Mouse (Mus musculus) activated CD4-positive, CD25-positive, alpha-beta regulatory T cell, adult 4 months (primary cell): Measurements from ENCODE around the gene Ubald1. TPM values are rescaled to one million over a fixed set of nuclear protein-coding genes. Genes with fewer than 3 reads are reported as not detected.
A peak's percentile ranks its signal among the peaks of the same experiment; 100 is the strongest.

Experiments
- ATAC-seq: one replicate; pipeline ENCODE4 v1.8.0; 2017
- polyA plus RNA-seq, 2 experiments: library from polyadenylated mRNA; unstranded; fragments of 100-300 nt; shearing (Covaris generic); gene quantifications; one replicate each; pipeline ENCODE4 v1.2.1; 2017

Ubald1 gene
- polyA plus RNA-seq, 2 experiments from 2014 or later: 26.7 to 26.8 TPM

DNA sequence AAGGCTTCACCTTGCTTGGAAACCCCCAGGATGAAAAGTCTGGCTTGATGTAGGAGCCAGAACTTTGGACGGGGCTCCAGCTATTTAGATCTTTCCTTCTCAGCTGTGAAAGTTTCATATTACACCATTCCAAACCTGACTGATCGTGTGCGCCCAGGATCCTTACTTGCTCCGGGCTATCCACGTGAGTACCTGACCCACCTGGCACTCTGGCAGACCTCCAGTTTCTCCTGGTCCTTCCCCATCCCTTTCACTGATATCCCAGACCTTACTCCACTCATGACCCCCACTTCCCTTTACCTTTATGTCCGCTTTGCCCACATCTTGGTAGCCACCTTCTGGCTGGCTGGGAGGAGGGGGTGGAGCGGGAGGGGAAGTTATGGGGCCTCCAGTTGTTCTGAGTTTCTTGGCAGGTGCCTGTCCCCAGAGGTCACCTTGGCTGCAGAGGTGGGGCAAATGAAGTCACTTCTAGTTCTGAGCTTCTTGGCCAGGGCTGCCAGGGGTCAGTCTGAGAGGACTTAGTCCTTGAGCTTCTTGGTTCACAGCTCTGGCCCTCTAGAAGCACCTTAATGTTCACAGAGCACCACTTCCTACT, 13.9 kb downstream of the Ubald1 start:
- ATAC-seq: no peak

DNA sequence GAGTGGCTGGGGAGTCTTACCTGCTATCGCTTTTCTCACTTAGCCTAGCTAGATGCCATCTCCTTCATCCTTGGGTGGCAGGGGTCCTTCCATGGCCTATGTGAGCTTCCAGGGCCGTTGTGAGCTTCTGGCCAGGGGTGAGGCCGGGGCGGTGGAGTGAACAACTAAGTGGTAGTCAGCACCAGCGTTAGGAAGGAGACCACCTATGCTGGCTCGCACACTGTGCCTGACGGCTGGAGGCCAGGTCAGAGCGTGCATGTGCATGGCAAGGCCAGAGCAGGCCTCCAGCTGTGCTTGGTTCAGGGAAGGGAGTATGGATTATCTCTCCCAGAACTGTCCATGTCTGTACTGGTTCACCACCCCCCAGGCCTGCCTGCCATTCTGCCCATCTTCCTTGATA, 16.4 kb downstream of the Ubald1 start:
- no peak for ATAC-seq

DNA sequence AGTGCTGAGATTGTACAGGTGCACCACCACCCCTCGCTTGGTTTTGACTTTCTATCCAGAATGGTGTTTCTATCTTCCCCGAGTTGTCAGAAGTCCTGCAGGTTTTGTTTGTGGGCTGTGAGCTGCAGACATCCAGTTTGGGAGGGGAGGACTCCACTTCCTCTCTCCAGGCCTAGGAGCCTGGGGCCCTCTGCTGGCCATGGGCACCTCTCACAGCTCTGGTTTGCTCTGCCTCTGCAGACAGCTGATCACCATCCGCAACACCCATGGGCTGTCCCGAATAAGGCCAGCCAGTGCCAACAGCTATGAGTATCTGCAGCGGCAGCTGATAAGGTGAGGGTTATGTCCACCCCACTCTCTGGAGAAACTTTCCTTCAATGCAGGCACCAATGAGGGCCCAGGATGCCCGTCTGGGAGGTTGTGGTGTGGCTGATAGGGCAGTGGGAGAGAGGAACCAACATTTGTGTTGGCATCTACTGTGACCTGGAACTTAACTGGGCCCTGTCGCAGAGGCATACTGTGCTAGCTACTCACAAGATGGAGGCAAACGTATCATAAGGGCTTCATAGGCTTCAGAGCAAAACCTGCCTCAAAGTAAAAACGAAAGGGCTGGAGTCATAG, 17.1 kb downstream of the Ubald1 start:
- ATAC-seq: peak; percentile 82

DNA sequence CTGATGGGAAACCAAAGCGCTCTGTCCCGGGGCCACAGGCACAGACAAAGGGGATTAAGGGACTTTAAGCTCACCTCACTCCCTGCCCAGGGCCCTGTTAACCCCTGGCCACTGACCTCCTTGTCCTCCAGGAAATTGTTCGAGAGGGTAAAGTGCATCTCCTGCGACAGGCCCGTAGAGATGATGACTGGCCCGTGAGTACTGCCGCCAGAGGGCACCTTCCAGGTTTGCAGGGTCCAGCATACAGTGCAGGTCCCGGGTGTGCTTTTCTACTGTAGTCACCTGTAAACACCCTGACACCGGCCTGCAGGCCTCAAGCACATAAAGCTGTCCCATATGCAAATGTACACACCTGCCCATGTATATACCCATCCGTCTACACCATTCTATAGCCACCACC, 18.7 kb downstream of the Ubald1 start:
- no peak for ATAC-seq

DNA sequence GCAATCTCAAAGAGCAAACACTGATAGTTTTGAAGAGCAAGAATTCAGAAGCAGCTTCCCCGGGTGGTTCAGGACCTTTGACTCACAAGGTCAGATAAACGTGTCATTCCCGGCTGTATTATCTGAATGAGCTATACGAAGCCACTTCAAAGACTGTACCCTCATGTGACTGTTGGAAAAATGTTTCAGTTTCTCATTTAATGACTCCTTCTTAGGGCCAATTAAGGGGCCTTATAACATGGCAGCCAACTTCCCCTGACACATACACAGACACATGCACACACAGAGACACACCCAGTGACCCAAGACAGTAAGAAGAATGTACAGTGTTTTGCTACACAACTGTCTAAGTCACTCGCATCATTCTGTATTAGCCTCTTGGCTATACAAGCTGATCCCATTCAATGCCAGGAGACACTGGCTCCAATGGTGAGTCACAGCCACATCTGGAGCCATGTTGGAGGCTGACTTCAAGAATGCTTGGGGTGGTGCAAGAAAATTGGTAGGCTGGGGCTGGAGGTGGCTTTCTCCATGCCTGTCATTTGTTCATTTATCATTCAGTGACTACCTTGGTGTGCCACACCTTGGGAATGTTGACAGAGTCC, 25.0 kb downstream of the Ubald1 start:
- ATAC-seq: no peak

DNA sequence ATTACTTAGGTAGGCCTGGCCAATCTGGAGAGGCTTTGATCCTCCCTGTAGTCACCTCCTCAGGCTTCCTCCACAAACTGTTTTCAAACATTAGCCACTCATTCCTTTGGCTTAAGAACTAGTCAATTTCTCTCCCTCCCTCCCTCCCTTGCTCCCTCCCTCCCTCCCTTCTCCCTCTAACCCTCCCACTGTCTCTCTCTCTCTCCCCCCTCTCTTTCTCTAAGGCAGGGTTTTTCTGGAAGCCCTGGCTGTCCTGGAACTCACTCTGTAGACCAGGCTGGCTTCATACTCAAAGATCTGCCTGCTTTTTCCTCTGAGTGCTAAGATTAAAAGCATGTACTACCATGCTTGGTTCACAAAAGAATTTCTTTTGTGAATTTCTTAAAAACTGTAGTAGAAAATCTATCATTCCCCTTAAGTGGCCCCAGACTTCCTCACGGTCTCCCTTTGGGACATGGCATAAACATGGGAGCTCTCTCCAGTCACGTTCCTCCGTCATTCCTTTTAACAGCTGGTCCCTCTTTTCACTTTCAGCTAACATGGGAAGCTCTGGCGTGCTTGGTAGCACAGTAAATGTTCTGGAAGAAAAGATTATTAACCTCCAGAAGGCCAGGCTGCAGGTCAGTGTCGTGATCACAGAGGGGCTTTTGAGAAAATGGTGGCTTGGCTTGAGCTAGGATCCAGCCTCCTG, 29.0 kb downstream of the Ubald1 start:
- ATAC-seq: no peak

DNA sequence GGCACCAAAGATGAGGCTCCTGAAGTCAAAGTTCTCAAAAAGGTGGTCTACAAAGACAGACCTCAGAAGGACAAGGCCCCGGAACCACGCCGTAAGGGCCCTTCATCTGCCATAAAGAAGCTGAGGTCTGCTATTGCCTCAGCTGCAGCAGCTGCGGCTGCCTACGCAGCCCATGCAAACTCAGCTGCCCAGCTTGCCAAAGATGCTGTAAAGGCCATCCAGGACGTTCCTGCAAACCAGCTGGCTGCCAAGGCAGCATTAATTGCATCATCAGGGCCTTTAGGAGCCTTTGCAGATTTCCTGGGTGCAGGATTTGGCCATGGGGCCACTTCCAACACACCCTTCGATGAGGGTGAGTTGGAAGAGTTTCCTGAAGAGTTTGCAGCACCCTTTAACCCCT, 29.8 kb downstream of the Ubald1 start:
- no peak for ATAC-seq

DNA sequence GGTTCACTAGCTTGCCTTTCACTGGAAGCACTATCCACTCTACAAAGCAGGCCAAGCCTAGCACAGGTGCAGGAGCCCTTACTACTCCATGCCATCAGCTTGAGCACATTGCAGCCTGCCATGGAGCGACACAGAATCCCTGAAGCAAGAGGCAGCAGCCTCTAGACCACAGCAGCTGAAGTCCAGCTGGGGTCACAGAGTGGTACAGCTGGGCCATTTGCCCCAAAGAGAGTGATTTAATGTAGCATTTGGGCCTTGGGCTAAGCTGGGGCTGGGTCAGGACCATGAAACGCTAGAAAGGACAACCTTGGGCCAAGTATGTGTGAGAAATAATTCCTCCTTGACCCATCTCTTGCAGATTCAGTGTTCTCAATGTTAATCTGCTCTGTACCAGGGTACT, 32.0 kb downstream of the Ubald1 start:
- ATAC-seq: no peak

DNA sequence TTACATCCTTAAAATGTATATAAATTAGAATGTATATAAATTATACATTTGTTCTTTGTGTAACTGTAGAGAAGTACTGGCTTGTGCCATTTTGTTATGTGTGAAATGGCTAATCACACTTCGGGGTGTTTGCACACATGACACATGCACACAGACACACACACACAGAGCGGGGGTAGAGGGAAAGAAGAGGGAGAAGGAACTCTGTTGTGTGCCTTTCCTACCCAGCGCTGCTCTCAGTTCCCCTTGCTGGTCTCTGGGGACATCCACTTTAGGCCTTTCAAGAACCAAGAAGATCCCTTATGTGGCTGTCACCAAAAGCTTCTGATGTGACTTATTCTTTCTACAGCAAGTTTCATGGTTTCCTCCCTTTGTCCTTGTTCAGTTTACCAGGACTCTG, 33.1 kb downstream of the Ubald1 start:
- no peak for ATAC-seq

DNA sequence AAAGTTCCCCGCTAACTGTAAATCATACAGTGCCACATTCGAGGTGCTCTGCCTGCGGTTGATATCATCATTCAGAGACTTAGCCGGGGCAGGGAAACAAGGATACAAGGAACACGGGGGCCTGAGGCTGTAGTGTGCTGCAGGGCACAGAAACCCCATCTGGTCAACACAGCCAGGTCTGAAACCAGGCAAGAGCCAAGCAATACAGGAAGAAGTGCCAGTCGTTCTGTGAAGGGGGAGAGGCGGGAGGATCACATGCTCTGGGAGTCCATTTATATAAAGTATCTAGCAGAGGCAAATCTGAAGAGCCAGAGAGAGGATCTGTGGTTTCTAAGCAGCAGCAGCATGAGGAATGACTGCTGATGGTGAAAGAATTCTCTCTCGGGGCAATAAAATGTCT, 39.9 kb downstream of the Ubald1 start:
- ATAC-seq: no peak

DNA sequence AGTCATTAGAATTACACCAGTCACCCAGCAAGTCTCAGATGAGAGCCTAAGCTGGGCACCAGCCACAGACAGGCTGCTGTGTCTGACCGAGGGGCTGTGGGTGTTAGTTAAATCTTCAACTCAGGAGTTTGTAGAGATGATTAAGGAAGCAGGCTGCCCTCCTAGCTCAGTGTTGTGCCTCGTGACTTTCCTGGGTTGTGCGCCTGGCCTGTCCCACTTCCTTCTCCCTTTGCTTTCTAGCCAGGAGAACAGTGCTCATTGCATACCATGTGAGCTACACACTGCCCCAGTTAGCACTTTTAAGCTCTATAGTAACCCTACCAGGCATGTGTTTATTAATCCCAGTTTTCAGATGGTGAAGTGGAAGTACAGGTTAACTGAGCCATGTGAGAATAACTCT, 40.6 kb downstream of the Ubald1 start:
- no peak for ATAC-seq

DNA sequence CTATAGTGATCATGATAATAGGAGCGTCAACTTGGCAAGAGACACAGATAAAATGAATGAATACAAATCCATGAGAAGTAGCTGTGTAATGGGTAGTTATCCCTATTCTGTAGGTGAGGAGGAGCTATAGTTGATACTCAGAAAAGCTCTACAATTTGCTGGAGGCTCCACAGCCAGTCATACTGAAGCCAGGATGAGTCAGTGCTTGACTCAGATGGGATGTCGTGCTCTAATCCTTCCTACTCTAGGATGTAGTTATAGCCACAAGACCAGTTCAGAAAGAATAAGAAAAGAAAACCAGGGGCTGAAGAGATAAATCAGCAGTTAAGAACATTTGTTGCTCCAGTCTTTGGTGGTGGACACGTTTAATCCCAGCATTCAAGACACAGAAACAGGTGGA, 42.5 kb downstream of the Ubald1 start:
- no peak for ATAC-seq

DNA sequence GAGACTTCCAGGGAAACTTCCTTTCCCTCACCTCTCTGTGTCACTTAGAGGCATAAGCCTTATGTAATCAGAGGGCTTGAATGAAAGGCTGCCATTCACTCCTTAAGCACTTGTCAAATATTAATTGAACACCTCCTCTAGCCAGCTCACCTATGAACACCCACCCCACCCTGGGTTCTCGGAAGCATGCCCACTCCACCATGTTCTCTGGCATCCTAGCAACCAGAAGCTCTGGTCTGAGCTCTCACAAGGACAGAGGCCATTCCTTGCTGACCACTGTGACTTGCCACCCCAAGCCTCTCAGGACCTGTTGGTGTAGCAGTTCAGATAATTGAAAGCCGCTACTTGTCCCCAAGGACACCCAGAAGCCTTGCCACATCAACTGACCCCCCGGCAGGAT, 44.9 kb downstream of the Ubald1 start, which contains the start of gene 4930562C15Rik:
TSS of gene 4930562C15Rik (plus strand) at position 226 of the 400 bp plus-strand sequence.
- ATAC-seq: no peak

DNA sequence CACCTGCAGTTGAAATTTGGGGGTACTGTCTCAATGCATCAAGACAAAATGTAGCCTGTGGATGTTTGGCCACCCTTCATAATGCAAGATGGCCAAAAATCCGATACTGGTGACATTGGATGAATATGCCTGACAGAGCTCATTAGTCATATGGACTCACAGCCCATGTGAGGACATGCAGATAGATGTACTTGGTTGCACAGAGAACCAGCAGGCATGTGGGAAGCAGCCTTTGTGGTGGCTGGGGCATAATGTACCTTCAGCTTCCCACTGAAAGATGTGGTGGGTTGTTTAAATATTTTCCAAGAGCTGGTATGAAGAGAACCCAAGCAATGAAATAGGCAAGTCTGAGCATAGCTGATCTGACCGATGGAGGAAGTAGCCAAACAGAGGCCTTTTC, 46.3 kb downstream of the Ubald1 start:
- ATAC-seq: no peak

DNA sequence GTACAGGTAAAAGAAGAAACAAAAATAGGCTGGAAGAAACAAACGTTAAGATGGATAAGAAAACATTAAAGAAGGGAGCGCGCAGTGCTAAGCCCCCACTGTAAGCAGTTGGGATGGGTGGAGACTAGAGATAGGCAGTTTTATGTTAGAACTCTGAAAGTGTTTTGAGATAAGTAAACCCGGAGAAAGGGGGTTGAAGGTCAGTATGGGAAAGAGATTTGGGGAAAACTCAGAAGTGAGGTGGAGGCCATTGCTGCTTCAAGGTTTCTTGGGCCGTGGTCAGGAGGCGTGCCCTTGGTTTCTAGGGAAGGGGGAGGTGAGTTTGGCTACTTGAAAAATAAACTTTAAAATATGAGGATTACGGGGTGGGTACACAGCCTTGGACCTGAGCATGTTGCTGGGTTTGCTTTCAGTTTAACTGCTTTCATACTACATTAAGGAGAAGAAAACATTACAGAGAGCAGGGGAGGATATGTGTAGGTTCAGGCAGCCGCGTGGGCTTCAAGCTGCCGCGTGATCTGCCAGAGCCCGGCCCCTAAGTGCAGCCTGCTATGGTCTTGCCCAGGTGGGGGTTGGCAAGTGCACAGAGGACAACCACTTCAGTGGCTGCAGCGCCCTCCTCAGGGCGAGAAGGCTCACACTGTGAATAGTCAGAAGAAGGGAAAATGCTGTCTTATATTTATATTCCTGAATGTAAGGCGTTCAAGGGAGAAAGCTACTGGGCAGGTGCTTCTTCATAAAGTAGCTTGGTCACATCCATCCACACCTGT, 48.3 kb downstream of the Ubald1 start:
- ATAC-seq: no peak

DNA sequence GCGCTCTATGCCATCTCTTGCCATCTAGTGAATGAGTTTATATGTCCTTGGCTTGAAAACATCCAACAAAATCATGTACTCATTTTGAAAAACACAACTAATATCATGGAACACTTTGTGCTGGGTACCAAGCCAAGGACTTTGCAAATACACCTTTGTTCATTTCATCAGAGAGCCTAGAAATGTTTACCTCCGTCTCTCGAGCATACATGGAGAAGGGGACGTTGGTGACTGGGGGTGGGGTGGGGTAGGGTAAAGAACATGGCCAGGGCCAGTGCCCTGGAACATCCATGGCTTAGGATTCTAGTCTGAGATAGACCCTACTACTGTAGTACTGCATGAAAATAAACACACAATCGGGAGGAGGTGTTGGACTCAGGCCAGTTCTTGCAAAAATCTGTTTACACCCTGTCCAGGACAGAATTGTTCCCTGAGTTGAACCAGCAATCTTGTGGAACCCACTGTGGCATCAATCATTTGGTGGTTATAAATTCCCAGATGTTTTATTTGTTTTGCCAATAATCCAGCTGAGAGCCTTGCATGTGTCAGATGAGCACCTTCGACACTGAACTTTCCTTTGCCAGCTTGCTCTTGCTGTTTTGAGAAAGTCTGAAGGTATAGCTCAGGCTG, 50.7 kb downstream of the Ubald1 start:
- ATAC-seq: no peak

DNA sequence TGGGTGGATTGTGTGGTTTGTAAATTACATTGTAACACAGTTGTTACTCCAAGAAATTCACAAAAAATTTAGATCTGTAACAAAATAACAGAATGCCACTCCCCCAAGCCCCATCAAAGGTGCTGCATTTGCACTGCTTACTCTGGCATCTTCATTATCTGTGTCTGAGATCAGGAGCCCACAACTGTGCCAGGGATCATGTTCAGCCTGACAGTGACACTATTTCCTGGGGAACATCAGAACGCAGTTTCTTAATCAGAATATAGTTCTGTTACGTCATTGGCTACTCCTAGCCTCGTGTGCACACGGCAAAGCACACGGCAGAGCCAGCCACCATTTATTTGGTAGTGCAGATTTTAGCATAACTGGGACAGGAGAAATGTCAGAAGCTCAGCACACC, 52.5 kb downstream of the Ubald1 start:
- no peak for ATAC-seq

Other genes starting within 250 kb of the Ubald1 start
- 1 to 10 TPM in 1 of 2 experiments, under 1 TPM in 1; 0.79 to 1.1 TPM for gene Vasn, start 240.4 kb downstream of the Ubald1 start, polyA plus RNA-seq
- gene Dnaja3, start 240.3 kb downstream of the Ubald1 start, polyA plus RNA-seq: 10 to 100 TPM; 17.3 to 22.8 TPM
- 100 to 1,000 TPM in 1 of 2 experiments, 10 to 100 TPM in 1; 98.7 to 102 TPM for gene Coro7, start 200.5 kb downstream of the Ubald1 start, polyA plus RNA-seq
- 10 to 100 TPM; 17.9 to 18.3 TPM for gene Nmral1, start 161.0 kb downstream of the Ubald1 start, polyA plus RNA-seq
- 100 to 1,000 TPM; 121 to 122 TPM for gene Hmox2, start 154.0 kb downstream of the Ubald1 start, polyA plus RNA-seq
- gene Cdip1, start 90.0 kb downstream of the Ubald1 start, polyA plus RNA-seq: 10 to 100 TPM; 27.3 to 27.6 TPM
- 1 to 10 TPM in 1 of 2 experiments, under 1 TPM in 1; 0.88 to 1.4 TPM for gene 4930562C15Rik, start 44.9 kb downstream of the Ubald1 start, polyA plus RNA-seq
- 10 to 100 TPM; 25.9 to 33.6 TPM for gene Mgrn1, start 5.9 kb upstream of the Ubald1 start, polyA plus RNA-seq
- 10 to 100 TPM; 86.6 to 90.3 TPM for gene Nudt16l1, start 58.4 kb upstream of the Ubald1 start, polyA plus RNA-seq
- gene Anks3, start 83.9 kb upstream of the Ubald1 start, polyA plus RNA-seq: 10 to 100 TPM; 29.7 to 31.8 TPM
- gene Sept12, start 117.5 kb upstream of the Ubald1 start, polyA plus RNA-seq: not detected
- not detected for gene Smim22, start 127.0 kb upstream of the Ubald1 start, polyA plus RNA-seq
- 10 to 100 TPM; 18.5 to 23.5 TPM for gene Rogdi, start 133.2 kb upstream of the Ubald1 start, polyA plus RNA-seq
- gene Glyr1, start 169.5 kb upstream of the Ubald1 start, polyA plus RNA-seq: 10 to 100 TPM; 66.1 to 82.5 TPM
- gene Ubn1, start 169.7 kb upstream of the Ubald1 start, polyA plus RNA-seq: 10 to 100 TPM; 28.7 to 41.5 TPM